Comparison of ENCODE assay signal across 10 mouse cellular contexts in genomic region chr9:98429806-98430205, GRCm38 (mm10). TPM values are rescaled to one million over a fixed set of nuclear protein-coding genes. Genes with fewer than 3 reads are reported as not detected.
DNase-seq lines count a peak whose midpoint lies in the region; ATAC-seq and TF ChIP-seq lines count a peak whose summit lies in the region.
"Had no signal": no experiment of that assay in that cellular context is flagged by ENCODE, and none has a peak within 500 bp of the region (broad histone marks: within the 10 kb centered on the region; RNA-seq: fewer than 3 reads in every experiment).

No protein-coding gene starts in this region.

- H3K9ac ChIP-seq in hindbrain, embryonic 12.5 days = no peak overlapping the region
- no peak overlapping the region; the same call in 1 of the 2 replicates for H3K9ac ChIP-seq in liver, postnatal 0 days (replicated peaks)
- H3K9ac ChIP-seq: embryonic facial prominence, embryonic 12.5 days had no signal

- no peaks in the 10 kb centered on the region for H3K9me3 ChIP-seq in hindbrain, embryonic 12.5 days (replicated peaks)
- H3K9me3 ChIP-seq in liver, postnatal 0 days (ENCODE audit: low read length) = no peaks in the 10 kb centered on the region
- H3K9me3 ChIP-seq: embryonic facial prominence, embryonic 12.5 days; megakaryocyte, embryonic 14.5 days had no signal

- 6% methylated on average over 7 of the region's 7 CpGs for WGBS in hindbrain, embryonic 12.5 days
- 49% methylated on average over 7 of the region's 7 CpGs for WGBS in liver, postnatal 0 days (ENCODE audit: insufficient replicate concordance)
- WGBS in cerebellum, adult 2 months = 47% methylated on average over 7 of the region's 7 CpGs

- peak; percentile 44 for DNase-seq in gastrocnemius, adult 2 months
- DNase-seq in gastrocnemius, postnatal 25 days = no peak
- peak; percentile 27 for DNase-seq in liver, postnatal 0 days
- no peak for DNase-seq in cerebellum, adult 2 months
- DNase-seq in B cell, adult 2 months = no peak

- H3K4me1 ChIP-seq in cortical plate, adult 2 months (ENCODE audit: control insufficient read depth, insufficient read depth, low read length) = peaks cover 5% of the 10 kb centered on the region
- peaks cover 53% of the 10 kb centered on the region for H3K4me1 ChIP-seq in hindbrain, embryonic 12.5 days
- H3K4me1 ChIP-seq in liver, postnatal 0 days (ENCODE audit: insufficient read depth) = peaks cover 48% of the 10 kb centered on the region
- no peaks in the 10 kb centered on the region for H3K4me1 ChIP-seq in cerebellum, adult 2 months (ENCODE audit: control insufficient read depth, insufficient read depth, low read length)

- H3K36me3 ChIP-seq in hindbrain, embryonic 12.5 days = no peaks in the 10 kb centered on the region
- no peaks in the 10 kb centered on the region for H3K36me3 ChIP-seq in liver, postnatal 0 days (replicated peaks; ENCODE audit: insufficient read depth, low read length)

- no peak overlapping the region; the same call in 1 of the 2 replicates for H3K4me2 ChIP-seq in hindbrain, embryonic 12.5 days (replicated peaks)
- H3K4me2 ChIP-seq in liver, postnatal 0 days (ENCODE audit: low read depth, low read length) = 0 out of 2 replicates have a peak overlapping the region, but pooled peaks have one; percentile 13
- H3K4me2 ChIP-seq: embryonic facial prominence, embryonic 12.5 days had no signal

- TF ChIP-seq EP300 in liver, postnatal 0 days (IDR thresholded peaks at IDR 0.05; ENCODE audit: low read depth) = no peak

- no peak; the same call in 1 of the 2 replicates for ATAC-seq in hindbrain, embryonic 12.5 days (ENCODE audit: low FRiP score)
- no peak for ATAC-seq in liver, postnatal 0 days
- ATAC-seq in activated CD4-positive, CD25-positive, alpha-beta regulatory T cell, adult 4 months = no peak

- no peak for TF ChIP-seq CTCF in gastrocnemius, adult 2 months (IDR thresholded peaks at IDR 0.05)
- no peak for TF ChIP-seq CTCF in cortical plate, adult 2 months (IDR thresholded peaks at IDR 0.05; ENCODE audit: extremely low read depth, insufficient read depth, low read length)
- no peak for TF ChIP-seq CTCF in liver, postnatal 0 days (IDR thresholded peaks at IDR 0.05; ENCODE audit: low read depth)
- no peak for TF ChIP-seq CTCF in cerebellum, adult 2 months (IDR thresholded peaks at IDR 0.05; ENCODE audit: borderline replicate concordance, insufficient read depth, low read depth, low read length)

- peak overlapping the region; percentile 56 for H3K27ac ChIP-seq in gastrocnemius, adult 2 months
- peak overlapping the region; percentile 79; the same call in 1 of the 2 replicates for H3K27ac ChIP-seq in cortical plate, adult 2 months (ENCODE audit: insufficient read depth, low read length)
- 0 out of 2 replicates have a peak overlapping the region, but pooled peaks have one; percentile 5 for H3K27ac ChIP-seq in hindbrain, embryonic 12.5 days
- H3K27ac ChIP-seq in liver, postnatal 0 days (ENCODE audit: low read depth) = peak overlapping the region; percentile 12
- H3K27ac ChIP-seq in cerebellum, adult 2 months (ENCODE audit: insufficient read depth, low read length) = no peak overlapping the region
- H3K27ac ChIP-seq: embryonic facial prominence, embryonic 12.5 days had no signal

- intact Hi-C loops in gastrocnemius, adult 2 months (cut with DNase I) = no loop called here

- no peak for TF ChIP-seq POLR2A in cortical plate, adult 2 months (IDR thresholded peaks at IDR 0.05; ENCODE audit: extremely low read depth, insufficient read depth, low read length)
- TF ChIP-seq POLR2A in cerebellum, adult 2 months (IDR thresholded peaks at IDR 0.05; ENCODE audit: borderline replicate concordance, insufficient read depth, low read length) = no peak

- H3K4me3 ChIP-seq in gastrocnemius, adult 2 months = no peak overlapping the region
- H3K4me3 ChIP-seq in cortical plate, adult 2 months (ENCODE audit: insufficient read depth, low read length) = no peak overlapping the region
- no peak overlapping the region for H3K4me3 ChIP-seq in hindbrain, embryonic 12.5 days
- H3K4me3 ChIP-seq in liver, postnatal 0 days (ENCODE audit: low read depth, low read length) = no peak overlapping the region
- H3K4me3 ChIP-seq in cerebellum, adult 2 months (replicated peaks; ENCODE audit: insufficient read depth, low read depth, low read length) = no peak overlapping the region
- H3K4me3 ChIP-seq: embryonic facial prominence, embryonic 12.5 days; megakaryocyte, embryonic 14.5 days had no signal

- peaks cover 28% of the 10 kb centered on the region for H3K27me3 ChIP-seq in hindbrain, embryonic 12.5 days
- H3K27me3 ChIP-seq in liver, postnatal 0 days (ENCODE audit: insufficient read depth, low read length) = peaks cover under 1% of the 10 kb centered on the region; the same call in 1 of the 2 replicates
- peaks cover under 1% of the 10 kb centered on the region; the same call in 1 of the 2 replicates for H3K27me3 ChIP-seq in cerebellum, adult 2 months (ENCODE audit: control insufficient read depth, insufficient read depth, low read length)
- H3K27me3 ChIP-seq: embryonic facial prominence, embryonic 12.5 days had no signal

RNA-seq across cellular contexts. Expression of gene Rbp1, which starts 7.0 kb away (rescaled TPM):
- total RNA-seq in gastrocnemius, adult 2 months (2021) = 1 to 10 TPM; 1.3 to 2.7 TPM
- 1 to 10 TPM; 1.8 to 3.0 TPM for total RNA-seq in gastrocnemius, postnatal 25 days (2021)
- 17.1 and 22.2 TPM in 2 replicates for polyA plus RNA-seq in cortical plate, adult 2 months (2012; rRNA removed)
- polyA plus RNA-seq in hindbrain, embryonic 12.5 days (2016; fragmentation: Nextera tagmentation; extraction: Ambion mirVana) = 53.2 and 57.8 TPM in 2 replicates
- 54.3 and 59.6 TPM in 2 replicates for polyA plus RNA-seq in liver, postnatal 0 days (2015; fragmentation: Nextera tagmentation; extraction: Ambion mirVana)
- 6.2 and 11.0 TPM in 2 replicates for polyA plus RNA-seq in cerebellum, adult 2 months (2012; rRNA removed)
- under 1 TPM in 1 of 2 experiments, not detected in 1; 0.33 TPM for polyA plus RNA-seq in activated CD4-positive, CD25-positive, alpha-beta regulatory T cell, adult 4 months (2017; shearing (Covaris generic))

RNA-seq across cellular contexts. Expression of gene Rbp2, which starts 56.1 kb away (rescaled TPM):
- total RNA-seq in gastrocnemius, adult 2 months (2021) = not detected
- not detected for total RNA-seq in gastrocnemius, postnatal 25 days (2021)
- not detected in 2 replicates for polyA plus RNA-seq in cortical plate, adult 2 months (2012; rRNA removed)
- 0.67 and 1.1 TPM in 2 replicates for polyA plus RNA-seq in hindbrain, embryonic 12.5 days (2016; fragmentation: Nextera tagmentation; extraction: Ambion mirVana)
- 85.5 and 94.5 TPM in 2 replicates for polyA plus RNA-seq in liver, postnatal 0 days (2015; fragmentation: Nextera tagmentation; extraction: Ambion mirVana)
- 0.29 TPM in 1 of 2 replicates, not detected in the other for polyA plus RNA-seq in cerebellum, adult 2 months (2012; rRNA removed)
- polyA plus RNA-seq in activated CD4-positive, CD25-positive, alpha-beta regulatory T cell, adult 4 months (2017; shearing (Covaris generic)) = not detected

Comparison
In these comparisons a context has a peak if more than half of its experiments do, and no peak if none do; other contexts are left out.
1. DNase-seq: peak in gastrocnemius, adult 2 months (single experiment) and liver, postnatal 0 days (single experiment); none in gastrocnemius, postnatal 25 days (single experiment), cerebellum, adult 2 months (0 of 2) and B cell, adult 2 months (0 of 2).
2. RNA of gene Rbp2, which starts 56.1 kb away (polyA plus RNA-seq): 85.5 to 94.5 TPM in liver, postnatal 0 days; 0.67 to 1.1 TPM in hindbrain, embryonic 12.5 days, not detected in cortical plate, adult 2 months, 0.29 TPM in cerebellum, adult 2 months and not detected in activated CD4-positive, CD25-positive, alpha-beta regulatory T cell, adult 4 months; every median in the first group is over 10 times any median in the second.